Mouse (Mus musculus): ENCODE measurements at regions not wholly inside any gene's neighbourhood (a gene's known extent, or its start where the extent isn't known, plus 50 kb on each side); places are given as distances from the start of the nearest gene placed in this dataset.

GRCm38 (mm10) chr2:47945061-47945460, 868.8 kb upstream of the Acvr2a start:
- DNase-seq (ENCODE audit: low spot score), result no peak

- no peak for DNase-seq (ENCODE audit: low spot score)
Measured at GRCm38 (mm10) chr2:47991132-47991531, 822.8 kb upstream of the Acvr2a start.

- DNase-seq (ENCODE audit: low spot score), result no peak
Measured at GRCm38 (mm10) chr2:47994185-47994584, 819.7 kb upstream of the Acvr2a start.

GRCm38 (mm10) chr2:48001230-48001629, 812.7 kb upstream of the Acvr2a start:
- no peak for DNase-seq (ENCODE audit: low spot score)

- DNase-seq (ENCODE audit: low spot score), result peak; percentile 16
Measured at GRCm38 (mm10) chr2:48001800-48002507, 812.0 kb upstream of the Acvr2a start.

- no peak for DNase-seq (ENCODE audit: low spot score)
Measured at GRCm38 (mm10) chr2:48010308-48010707, 803.6 kb upstream of the Acvr2a start.

- DNase-seq (ENCODE audit: low spot score), result no peak
Measured at GRCm38 (mm10) chr2:48027559-48027958, 786.4 kb upstream of the Acvr2a start.

GRCm38 (mm10) chr2:48061375-48061774, 752.5 kb upstream of the Acvr2a start:
- no peak for DNase-seq (ENCODE audit: low spot score)

- DNase-seq (ENCODE audit: low spot score), result no peak
Measured at GRCm38 (mm10) chr2:48063436-48063835, 750.5 kb upstream of the Acvr2a start.

- DNase-seq (ENCODE audit: low spot score), result no peak
Measured at GRCm38 (mm10) chr2:48065162-48065561, 748.7 kb upstream of the Acvr2a start.

- DNase-seq (ENCODE audit: low spot score), result no peak
Measured at GRCm38 (mm10) chr2:48082120-48082799, 731.6 kb upstream of the Acvr2a start.

GRCm38 (mm10) chr2:48098287-48098686, 715.6 kb upstream of the Acvr2a start:
- DNase-seq (ENCODE audit: low spot score), result no peak

GRCm38 (mm10) chr2:48098931-48099531, 714.9 kb upstream of the Acvr2a start:
- no peak for DNase-seq (ENCODE audit: low spot score)

GRCm38 (mm10) chr2:48123662-48124061, 690.2 kb upstream of the Acvr2a start:
- DNase-seq (ENCODE audit: low spot score), result no peak

- no peak for DNase-seq (ENCODE audit: low spot score)
Measured at GRCm38 (mm10) chr2:48138051-48138611, 675.8 kb upstream of the Acvr2a start.

GRCm38 (mm10) chr2:48141281-48141680, 672.6 kb upstream of the Acvr2a start:
- DNase-seq (ENCODE audit: low spot score), result no peak

GRCm38 (mm10) chr2:48154706-48155105, 659.2 kb upstream of the Acvr2a start:
- no peak for DNase-seq (ENCODE audit: low spot score)

GRCm38 (mm10) chr2:48172626-48173025, 641.3 kb upstream of the Acvr2a start:
- no peak for DNase-seq (ENCODE audit: low spot score)

- DNase-seq (ENCODE audit: low spot score), result no peak
Measured at GRCm38 (mm10) chr2:48186161-48186560, 627.7 kb upstream of the Acvr2a start.

- DNase-seq (ENCODE audit: low spot score), result no peak
Measured at GRCm38 (mm10) chr2:48186609-48187008, 627.3 kb upstream of the Acvr2a start.

- DNase-seq (ENCODE audit: low spot score), result no peak
Measured at GRCm38 (mm10) chr2:48211804-48212203, 602.1 kb upstream of the Acvr2a start.

- no peak for DNase-seq (ENCODE audit: low spot score)
Measured at GRCm38 (mm10) chr2:48220771-48221170, 593.1 kb upstream of the Acvr2a start.

Measured in T-cell, adult 2 months (primary cell).